Mouse (Mus musculus): ENCODE results near the gene Acss1. TPM values are rescaled to one million over a fixed set of nuclear protein-coding genes. Genes with fewer than 3 reads are reported as not detected.
A peak's percentile ranks its signal among the peaks of the same experiment; 100 is the strongest.

The Acss1 gene
- 10 to 100 TPM; 30.4 to 78.4 TPM for total RNA-seq (2021)
- long read RNA-seq, experiment 1, transcript Acss1-201 (14 exons, 3,618 nt) = major isoform, 180 of 203 reads
- long read RNA-seq, experiment 1, partial matches to known transcripts = 7 of 203 reads
- long read RNA-seq, experiment 1, other reads (novel, unspliced or antisense) = 16 of 203 reads
- long read RNA-seq, experiment 2, transcript Acss1-201 (14 exons, 3,618 nt) = major isoform, 128 of 151 reads
- long read RNA-seq, experiment 2, partial matches to known transcripts = 7 of 151 reads
- long read RNA-seq, experiment 2, other reads (novel, unspliced or antisense) = 16 of 151 reads

- peak; percentile 76 to 77 for DNase-seq (ENCODE audit: low spot score in 2 of 2)
Observed at GRCm38 (mm10) chr2:150667820-150668766, at the start of gene Acss1. Gene Acss1 (minus strand): TSS chr2:150668500.

GRCm38 (mm10) chr2:150712167-150712674 lies 43.9 kb upstream of the Acss1 start:
- DNase-seq (ENCODE audit: low spot score in 2 of 2) = no peak

- DNase-seq (ENCODE audit: low spot score in 2 of 2) = no peak
Observed at GRCm38 (mm10) chr2:150691481-150692170, 23.3 kb upstream of the Acss1 start.

GRCm38 (mm10) chr2:150690216-150690615 lies 21.9 kb upstream of the Acss1 start:
- no peak for DNase-seq (ENCODE audit: low spot score in 2 of 2)

GRCm38 (mm10) chr2:150689223-150689800 lies 21.0 kb upstream of the Acss1 start, which contains the start of gene Vsx1:
Gene Vsx1 (minus strand): TSS chr2:150689360.
- DNase-seq (ENCODE audit: low spot score in 2 of 2) = no peak

- DNase-seq (ENCODE audit: low spot score in 2 of 2) = peak in 1 of 2 experiments; percentile 19
Observed at GRCm38 (mm10) chr2:150688541-150689186, 20.4 kb upstream of the Acss1 start.

GRCm38 (mm10) chr2:150687871-150688540 lies 19.7 kb upstream of the Acss1 start:
- DNase-seq (ENCODE audit: low spot score in 2 of 2) = no peak

- DNase-seq (ENCODE audit: low spot score in 2 of 2) = no peak
Observed at GRCm38 (mm10) chr2:150685389-150685788, 17.1 kb upstream of the Acss1 start.

GRCm38 (mm10) chr2:150684451-150684850 lies 16.2 kb upstream of the Acss1 start:
- no peak for DNase-seq (ENCODE audit: low spot score in 2 of 2)

GRCm38 (mm10) chr2:150681581-150681980 lies 13.3 kb upstream of the Acss1 start:
- DNase-seq (ENCODE audit: low spot score in 2 of 2) = no peak

- DNase-seq (ENCODE audit: low spot score in 2 of 2) = peak; percentile 79 to 81
Observed at GRCm38 (mm10) chr2:150678392-150678791, 10.1 kb upstream of the Acss1 start.

GRCm38 (mm10) chr2:150675525-150675924 lies 7.2 kb upstream of the Acss1 start:
- DNase-seq (ENCODE audit: low spot score in 2 of 2) = no peak

- peak; percentile 40 to 63 for DNase-seq (ENCODE audit: low spot score in 2 of 2)
Observed at GRCm38 (mm10) chr2:150674900-150675299, 6.6 kb upstream of the Acss1 start.

- no peak for DNase-seq (ENCODE audit: low spot score in 2 of 2)
Observed at GRCm38 (mm10) chr2:150673929-150674328, 5.6 kb upstream of the Acss1 start.

GRCm38 (mm10) chr2:150671609-150672290 lies 3.5 kb upstream of the Acss1 start:
- no peak for DNase-seq (ENCODE audit: low spot score in 2 of 2)

- DNase-seq (ENCODE audit: low spot score in 2 of 2) = no peak
Observed at GRCm38 (mm10) chr2:150670926-150671325, 2.6 kb upstream of the Acss1 start.

- DNase-seq (ENCODE audit: low spot score in 2 of 2) = no peak
Observed at GRCm38 (mm10) chr2:150669454-150670045, 1.2 kb upstream of the Acss1 start.

GRCm38 (mm10) chr2:150668956-150669355 lies 656 bp upstream of the Acss1 start:
- DNase-seq (ENCODE audit: low spot score in 2 of 2) = no peak

All from adrenal gland, adult 18-20 months (tissue).